Mouse (Mus musculus) right cerebral cortex, postnatal 14 days (tissue): ENCODE measurements around the gene Acta2.
"Not testable (repeated sequence)": the region's sequence is repeated elsewhere in the genome, so short reads cannot be mapped to it uniquely, and the experiment has no call there.

Experiments
- DNase-seq: peaks from one replicate; pipeline ENCODE4 v3.0.0; 2022

Gene Acta2

GRCm38 (mm10) chr19:34219260-34219968, 36.0 kb downstream of the Acta2 start:
- no peak for DNase-seq

- no peak for DNase-seq
Measured at GRCm38 (mm10) chr19:34217761-34218160, 37.6 kb downstream of the Acta2 start.

DNA sequence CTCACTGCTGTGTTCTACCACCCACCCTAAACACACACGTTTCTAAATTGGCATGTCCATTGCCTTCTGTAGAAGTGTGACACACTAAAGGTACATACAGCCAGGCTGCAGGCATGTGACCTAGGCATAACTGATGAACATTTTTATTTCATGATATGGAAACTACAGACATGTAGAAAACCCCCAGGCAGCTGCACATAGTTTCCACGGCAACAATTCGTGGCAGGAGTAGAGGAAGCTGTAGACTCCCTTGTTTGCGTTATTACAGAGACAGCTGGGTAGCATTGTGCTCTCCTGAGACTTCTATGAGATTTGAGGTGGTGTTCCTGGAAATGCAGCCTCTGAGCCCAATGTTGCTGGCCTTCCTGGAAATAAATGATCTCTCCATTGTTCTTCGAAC, 38.4 kb downstream of the Acta2 start:
- DNase-seq: no peak

- DNase-seq: no peak
Measured at GRCm38 (mm10) chr19:34214136-34214535, 41.3 kb downstream of the Acta2 start.

- no peak for DNase-seq
Measured at GRCm38 (mm10) chr19:34213251-34213645, 42.1 kb downstream of the Acta2 start.

GRCm38 (mm10) chr19:34212489-34213250, 42.7 kb downstream of the Acta2 start:
- DNase-seq: no peak

DNA sequence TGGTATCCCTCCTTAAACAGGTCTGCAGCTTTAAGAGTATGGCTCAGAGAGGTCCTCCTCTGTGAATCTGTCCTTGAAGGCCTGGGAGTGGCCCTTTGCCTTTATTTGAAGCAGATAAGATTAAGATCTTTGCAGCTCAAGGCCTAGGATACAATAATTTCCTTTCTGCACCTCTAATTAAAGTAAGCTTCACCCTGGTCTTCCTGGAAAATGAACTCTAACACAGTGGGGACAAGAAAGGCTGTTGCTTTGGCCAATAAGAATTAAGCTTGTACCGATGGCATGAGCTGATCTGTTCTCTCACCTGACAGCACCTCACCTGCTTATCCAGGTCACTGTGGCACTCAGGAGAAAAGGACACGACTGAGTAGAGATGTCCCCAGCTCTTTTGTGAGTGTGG, 44.5 kb downstream of the Acta2 start:
- no peak for DNase-seq

DNA sequence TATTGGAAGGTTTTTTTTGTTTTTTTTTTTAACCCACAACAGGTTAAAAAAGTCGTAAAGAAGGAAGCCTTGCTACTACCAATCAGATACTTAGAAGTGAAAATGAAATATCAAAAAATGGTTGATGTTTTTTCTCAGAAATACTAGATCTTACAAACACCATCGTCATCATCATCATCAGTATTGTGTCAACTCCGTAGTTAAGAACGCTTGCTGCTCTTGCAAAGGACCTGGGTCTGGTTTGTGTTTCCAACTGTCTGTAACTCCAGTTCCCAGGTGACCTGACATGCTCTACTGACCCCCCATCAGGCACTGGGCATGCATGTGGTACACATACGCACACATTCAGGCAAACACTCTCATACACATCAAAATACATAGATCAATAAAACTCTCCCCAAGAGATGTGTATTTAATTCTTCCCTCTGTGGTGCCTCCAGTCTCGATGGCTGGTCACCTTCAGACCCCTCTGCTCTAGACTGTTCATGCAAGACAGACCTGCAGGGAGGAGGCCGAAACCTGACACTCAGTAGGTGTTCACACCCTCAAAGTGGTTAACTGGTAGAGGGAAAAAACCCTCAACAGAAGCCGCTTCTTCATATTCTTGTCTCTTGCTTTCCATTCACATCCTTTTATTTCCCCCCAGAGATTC, 45.3 kb downstream of the Acta2 start:
- no peak for DNase-seq

DNA sequence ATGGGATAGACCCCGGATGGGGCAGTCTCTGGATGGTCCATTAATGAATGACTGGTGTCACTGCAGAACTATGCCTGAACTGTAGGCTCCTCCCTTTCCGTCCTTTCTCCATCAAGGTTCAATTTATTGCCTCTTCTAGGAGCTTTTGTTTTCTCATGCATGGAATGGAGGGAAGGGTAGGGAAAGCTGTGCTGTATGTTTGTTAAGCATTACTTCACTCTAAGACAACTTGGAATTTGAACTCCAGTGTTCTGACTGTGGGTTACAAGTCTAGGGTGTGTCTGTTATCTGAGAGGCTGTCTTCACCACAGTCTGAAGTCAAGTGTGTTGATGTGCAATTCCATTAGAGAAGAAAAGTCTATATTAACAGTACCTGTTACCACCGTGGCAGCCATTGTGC, 46.4 kb downstream of the Acta2 start:
- no peak for DNase-seq

- DNase-seq: no peak
Measured at GRCm38 (mm10) chr19:34206760-34207440, 48.5 kb downstream of the Acta2 start.

DNA sequence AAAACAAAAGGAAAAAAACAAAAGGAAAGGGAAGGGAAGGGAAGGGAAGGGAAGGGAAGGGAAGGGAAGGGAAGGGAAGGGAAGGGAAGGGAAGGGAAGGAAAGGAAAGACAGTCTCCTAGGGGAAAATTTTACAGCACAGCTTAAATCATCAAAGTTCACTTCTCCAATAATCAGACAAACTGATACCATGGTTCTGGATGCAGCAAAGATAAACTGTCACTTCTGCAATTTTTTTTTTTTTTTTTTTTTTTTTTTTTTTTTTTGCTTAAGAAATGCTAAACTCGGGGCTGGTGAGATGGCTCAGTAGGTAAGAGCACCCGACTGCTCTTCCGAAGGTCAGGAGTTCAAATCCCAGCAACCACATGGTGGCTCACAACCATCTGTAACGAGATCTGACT, 49.3 kb downstream of the Acta2 start:
- not testable (repeated sequence) for DNase-seq

DNA sequence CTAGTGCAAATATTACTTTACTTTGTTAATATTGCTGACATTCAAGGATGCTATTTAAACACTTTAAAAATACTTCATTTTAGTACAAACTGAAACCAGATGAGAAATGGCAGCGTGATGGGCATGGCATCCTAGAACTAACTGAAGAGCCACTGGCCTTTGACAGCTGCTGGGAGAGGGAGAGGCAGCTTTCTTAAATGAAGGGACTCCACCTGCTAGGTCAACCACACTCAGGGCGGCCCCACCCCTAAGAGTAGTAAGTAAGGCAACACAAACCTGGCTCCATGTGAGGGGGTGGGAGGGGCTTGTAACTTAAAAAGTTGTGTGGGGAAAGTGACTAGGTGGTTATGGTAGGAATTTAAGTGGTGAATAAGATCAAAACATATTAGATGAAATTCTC, 52.7 kb downstream of the Acta2 start:
- DNase-seq: no peak

GRCm38 (mm10) chr19:34199488-34199887, 55.9 kb downstream of the Acta2 start:
- DNase-seq: no peak

GRCm38 (mm10) chr19:34198901-34199300, 56.5 kb downstream of the Acta2 start:
- no peak for DNase-seq

- DNase-seq: no peak
Measured at GRCm38 (mm10) chr19:34198066-34198465, 57.3 kb downstream of the Acta2 start.

- no peak for DNase-seq
Measured at GRCm38 (mm10) chr19:34195031-34195430, 60.4 kb downstream of the Acta2 start.

DNA sequence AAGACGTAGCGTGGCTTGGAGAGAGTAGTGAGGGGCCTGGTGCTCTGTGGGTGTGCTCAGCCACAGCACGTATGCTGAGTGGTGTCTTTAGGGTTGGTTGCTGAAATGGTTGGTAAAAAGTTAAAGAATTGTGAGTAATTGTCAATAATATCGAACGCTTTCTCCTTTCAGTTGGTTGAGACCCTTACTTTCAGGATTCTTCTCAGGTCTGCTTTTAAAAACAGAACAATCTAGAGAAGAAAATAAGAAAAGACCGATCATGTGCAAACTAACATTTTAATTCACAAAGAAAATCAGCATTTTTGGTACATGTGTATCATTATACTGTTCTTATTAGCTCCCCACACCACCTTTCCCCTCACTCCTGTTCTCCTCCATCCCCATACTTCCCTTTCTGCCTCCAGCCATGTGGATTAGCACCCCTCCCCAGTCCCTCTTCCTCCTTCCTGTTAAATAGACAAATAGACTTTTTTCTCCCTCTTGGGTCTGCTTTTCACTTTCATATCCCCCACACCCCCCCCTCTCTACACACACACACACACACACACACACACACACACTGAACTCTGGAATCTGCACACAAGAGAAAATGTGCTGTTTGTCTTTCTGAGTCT, 61.2 kb downstream of the Acta2 start:
- no peak for DNase-seq

DNA sequence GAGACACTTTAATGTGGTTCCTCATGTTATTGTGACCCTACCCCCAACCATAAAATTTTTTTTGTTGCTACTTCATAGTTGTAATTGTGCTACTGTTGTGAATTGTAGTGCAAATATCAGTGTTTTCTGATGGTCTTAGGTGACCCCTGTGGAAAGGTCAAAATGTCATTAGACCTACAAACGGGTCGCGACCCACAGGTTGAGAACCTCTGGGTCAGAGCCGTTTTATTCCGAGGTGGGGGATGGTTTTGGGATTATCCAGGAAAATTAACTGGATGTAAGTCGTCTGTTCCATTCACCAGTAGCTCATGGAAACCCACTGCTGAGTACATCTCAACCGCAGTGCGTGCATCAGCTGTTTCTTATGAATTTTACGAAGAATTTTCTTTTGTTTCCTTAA, 61.7 kb downstream of the Acta2 start:
- no peak for DNase-seq

- DNase-seq: peak; percentile 34
Measured at GRCm38 (mm10) chr19:34193149-34193548, 62.2 kb downstream of the Acta2 start.

GRCm38 (mm10) chr19:34192008-34192963, 63.1 kb downstream of the Acta2 start, which contains the start of gene Stambpl1:
TSS of gene Stambpl1 (plus strand) at chr19:34192229.
- DNase-seq: peak; percentile 68

DNA sequence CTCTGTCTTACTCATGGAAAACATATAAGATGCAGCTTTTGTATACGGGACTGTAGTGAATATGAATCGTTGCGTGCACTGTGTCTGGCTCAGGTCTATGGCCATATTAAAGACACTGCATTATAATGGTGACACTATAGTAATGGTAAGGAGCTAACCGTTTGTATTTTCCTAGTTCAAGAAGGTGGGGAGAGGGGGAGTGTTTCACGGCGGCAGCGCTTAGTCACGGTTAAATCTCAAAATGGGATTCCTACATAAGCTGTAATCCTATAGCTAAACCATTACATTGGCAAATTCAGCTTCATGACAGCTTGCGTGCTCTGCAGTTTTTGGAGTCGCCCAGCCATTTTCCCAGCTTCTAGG, 63.8 kb downstream of the Acta2 start:
- DNase-seq: peak; percentile 11
